Mouse (Mus musculus): ENCODE results near the gene Tnfrsf21.

- TF ChIP-seq GATA1 (IDR thresholded peaks at IDR 0.05; ENCODE audit: low read length), result no peak
- no peak for TF ChIP-seq TAL1 (IDR thresholded peaks at IDR 0.05; ENCODE audit: low read length)
Observed at GRCm38 (mm10) chr17:42989981-42990380, 26.4 kb upstream of the Tnfrsf21 start.

Data from erythroblast, embryonic 14.5 days (primary cell).